Mouse (Mus musculus) lung, postnatal 0 days (tissue): ENCODE results near the gene Onecut3.

Experiments used
- CTCF ChIP-seq: IDR thresholded peaks from 2 replicates; pipeline ENCODE4 v1.5.1; 2016; ENCODE audit warnings: antibody characterized with exemption, mild to moderate bottlenecking
- EP300 ChIP-seq: IDR thresholded peaks from 2 replicates; pipeline ENCODE4 v1.6.1; 2016; ENCODE audit warnings: antibody characterized with exemption, mild to moderate bottlenecking, control low read depth

- TF ChIP-seq EP300 (no peak), CTCF (no peak)
Measured at GRCm38 (mm10) chr10:80445052-80445451, 49.6 kb upstream of the Onecut3 start.
